Mouse (Mus musculus) liver, postnatal 0 days (tissue): ENCODE measurements around the gene Srebf2.
A peak's percentile ranks its signal among the peaks of the same experiment; 100 is the strongest.

Experiments
- CTCF ChIP-seq: sonication (generic); IDR thresholded peaks from 2 replicates; pipeline ENCODE4 v1.5.1; 2016; ENCODE audit warnings: antibody characterized with exemption, low read depth
- EP300 ChIP-seq: IDR thresholded peaks from 2 replicates; pipeline ENCODE4 v1.6.1; 2016; ENCODE audit warnings: antibody characterized with exemption, low read depth, mild to moderate bottlenecking

GRCm38 (mm10) chr15:82140355-82140754 is 6.6 kb upstream of the Srebf2 start:
- TF ChIP-seq CTCF (peak; percentile 35; the same call in 1 of the 2 replicates), EP300 (no peak)
